Mouse (Mus musculus) mouse embryonic stem cell (cell line): ENCODE results near the gene Olfr1049.
"Not testable (repeated sequence)": the region's sequence is repeated elsewhere in the genome, so short reads cannot be mapped to it uniquely, and the experiment has no call there.

Source experiments
- in situ Hi-C, 2 experiments: fragments of 300-500 bp; cut with MboI; formaldehyde crosslinking; loops; 1 replicate in 1 of 2; 3 replicates in 1 of 2; pipeline ENCODE4 v1.14.3; 2019 to 2020; ENCODE audit warnings: low sequenced_read_pairs in 2 of 2, low pct_unique_long_range_greater_than_20kb in 1 of 2, mixed read lengths in 1 of 2; ENCODE audit not compliant: unreplicated experiment in 1 of 2

Gene Olfr1049

GRCm38 (mm10) chr2:86258228-86258627 is at the start of gene Olfr1049:
Gene Olfr1049, minus strand, starts transcription at chr2:86258328.
- in situ Hi-C loops: not testable (repeated sequence)

DNA sequence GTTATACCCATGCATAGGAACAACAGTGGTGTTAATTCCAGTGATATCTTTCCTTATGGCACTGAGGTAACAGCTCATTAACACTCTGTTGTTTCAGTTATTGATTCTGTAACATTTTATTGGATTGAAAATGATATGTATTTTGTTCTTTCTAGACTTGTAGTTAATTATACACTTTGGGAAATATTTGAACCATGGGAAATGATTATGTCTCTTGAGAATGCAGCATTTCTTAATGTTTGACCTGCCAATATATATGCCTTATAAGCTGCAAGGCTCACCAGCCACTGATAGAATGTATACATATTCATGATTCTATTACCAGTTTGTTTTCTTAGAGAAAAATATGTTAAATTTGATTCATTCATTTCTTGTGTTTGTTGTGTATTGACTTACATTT is 34.0 kb upstream of the Olfr1049 start, which contains the start of gene Olfr1052:
TSS of gene Olfr1052 (plus strand) at position 301 of the 400 bp plus-strand sequence.
- in situ Hi-C loops: no loop called here

DNA sequence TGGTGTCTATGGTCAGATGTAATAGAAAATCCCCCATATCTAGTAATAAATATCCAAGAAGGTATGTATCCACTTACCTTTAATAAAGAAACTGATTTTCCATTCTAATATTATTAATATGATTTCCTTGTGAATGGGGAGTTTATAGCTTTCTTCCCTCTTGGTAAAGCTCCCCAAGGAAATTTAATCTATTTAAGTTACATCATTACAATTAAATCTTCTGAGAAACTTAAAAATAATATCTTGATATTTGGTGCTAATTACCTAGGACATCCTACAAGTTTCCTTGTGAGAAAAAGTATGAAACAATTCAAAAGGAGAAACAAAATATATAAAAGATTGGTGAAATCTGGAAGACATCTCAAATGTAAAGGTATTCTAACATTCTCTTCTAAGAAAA is 20.9 kb upstream of the Olfr1049 start, which contains the start of gene Olfr1051:
TSS of gene Olfr1051 (minus strand) at position 101 of the 400 bp plus-strand sequence.
- in situ Hi-C loops: not testable (repeated sequence)

DNA sequence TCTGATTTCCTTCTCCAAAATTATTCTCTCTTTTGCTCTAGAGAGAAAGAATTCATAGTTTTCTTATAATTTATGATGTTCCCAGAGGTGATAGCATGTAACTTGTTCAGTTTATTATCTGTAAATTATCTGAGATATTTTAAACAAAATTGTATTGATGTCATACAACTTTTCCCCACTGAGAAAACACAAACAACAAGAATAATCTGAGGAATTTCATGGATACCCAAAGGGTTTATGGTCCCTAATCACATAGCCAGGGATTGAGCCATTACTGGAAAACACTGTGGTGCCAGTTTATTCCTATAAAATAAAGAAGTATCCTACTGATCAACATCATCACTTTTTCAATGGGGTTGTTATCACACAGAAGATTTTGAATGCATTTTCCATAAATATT is 17.9 kb downstream of the Olfr1049 start, which contains the start of gene Olfr1048:
TSS of gene Olfr1048 (minus strand) at position 101 of the 400 bp plus-strand sequence.
- in situ Hi-C loops: no loop called here

GRCm38 (mm10) chr2:86231301-86231700 is 26.8 kb downstream of the Olfr1049 start, which contains the start of gene Olfr1047:
Gene Olfr1047, minus strand, starts transcription at chr2:86231401.
- in situ Hi-C loops: no loop called here

DNA sequence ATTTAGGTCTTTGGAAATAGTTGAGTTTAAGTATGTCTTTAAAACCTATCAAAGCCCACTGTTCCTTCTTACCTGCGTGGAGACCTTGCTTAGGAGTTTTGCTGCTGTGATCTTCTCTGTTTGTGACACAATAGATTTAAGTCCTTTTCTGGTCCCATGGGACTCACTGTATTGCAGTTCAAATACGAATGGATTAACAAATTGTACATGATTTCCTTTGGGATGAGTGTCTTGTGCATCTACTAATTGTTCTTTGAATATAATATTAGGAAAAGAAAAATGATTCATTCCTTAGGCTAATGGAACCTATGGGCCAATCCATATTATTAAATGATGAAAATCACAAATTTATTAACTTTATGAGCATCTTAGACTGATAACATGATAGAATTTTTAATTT is 38.9 kb downstream of the Olfr1049 start, which contains the start of gene Olfr1046:
TSS of gene Olfr1046 (minus strand) at position 101 of the 400 bp plus-strand sequence.
- in situ Hi-C loops: no loop called here
